Mouse (Mus musculus): ENCODE data around the gene Duoxa2. TPM values are rescaled to one million over a fixed set of nuclear protein-coding genes. Genes with fewer than 3 reads are reported as not detected.

Gene Duoxa2
- total RNA-seq, 2 experiments from 2014 or later, result not detected

DNA sequence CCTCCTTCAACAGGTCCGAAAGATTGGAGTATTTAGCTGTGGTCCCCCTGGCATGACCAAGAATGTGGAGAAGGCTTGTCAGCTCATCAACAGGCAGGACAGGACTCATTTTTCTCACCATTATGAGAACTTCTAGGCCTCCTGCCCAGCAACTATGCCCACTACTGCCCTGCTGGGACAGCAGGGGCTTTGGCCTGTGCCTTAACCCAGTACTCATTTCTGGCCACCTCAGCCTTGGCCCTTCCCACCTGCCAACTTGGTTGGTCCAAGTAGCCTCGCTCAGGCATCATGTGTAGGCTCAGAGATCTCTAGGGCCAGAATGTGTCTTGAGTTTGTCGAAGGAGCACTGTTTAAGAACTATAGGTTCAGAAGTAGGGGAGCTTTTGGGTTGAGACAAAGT is 48.6 kb downstream of the Duoxa2 start:
- intact Hi-C loops (cut with DNase I), result no loop called here
- no peak for DNase-seq (ENCODE audit: low spot score in 2 of 2)

DNA sequence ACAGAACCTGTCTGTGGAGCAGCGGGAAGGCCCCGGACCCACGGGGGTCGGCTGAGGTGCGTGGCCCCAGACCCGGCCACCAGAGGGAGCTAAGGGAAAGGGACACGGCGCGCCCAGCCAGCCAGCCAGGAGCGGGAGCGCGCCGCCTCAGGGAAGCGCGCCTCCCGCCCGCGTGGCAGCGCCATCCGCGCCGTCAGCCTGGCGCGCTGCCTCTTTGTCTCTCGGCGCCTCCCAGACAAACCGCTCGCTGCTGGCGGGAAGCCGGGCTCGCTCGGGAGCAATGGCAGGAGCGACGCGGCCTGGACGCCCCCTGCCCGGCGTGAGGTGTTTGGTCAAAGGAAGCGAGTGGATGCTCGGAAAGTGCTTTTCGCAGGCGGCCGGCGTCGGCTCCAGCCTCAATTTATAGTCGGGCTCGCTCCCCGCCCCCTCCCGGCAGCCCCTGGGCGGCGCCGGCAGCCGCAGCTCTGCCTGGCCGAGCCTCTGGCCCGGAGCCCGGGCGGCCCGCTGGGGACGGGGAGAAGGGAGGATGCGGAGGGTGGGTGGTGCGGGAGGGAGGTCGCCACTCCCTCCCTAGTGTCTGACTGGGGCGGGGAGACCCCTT is 49.9 kb downstream of the Duoxa2 start:
- intact Hi-C loops (cut with DNase I), result loop anchor here (2.0 kb wide), 1 partner anchor 20 kb away; the partner anchor contains the start of gene Shf
- DNase-seq (ENCODE audit: low spot score in 2 of 2), result peak; percentile 87 to 88

DNA sequence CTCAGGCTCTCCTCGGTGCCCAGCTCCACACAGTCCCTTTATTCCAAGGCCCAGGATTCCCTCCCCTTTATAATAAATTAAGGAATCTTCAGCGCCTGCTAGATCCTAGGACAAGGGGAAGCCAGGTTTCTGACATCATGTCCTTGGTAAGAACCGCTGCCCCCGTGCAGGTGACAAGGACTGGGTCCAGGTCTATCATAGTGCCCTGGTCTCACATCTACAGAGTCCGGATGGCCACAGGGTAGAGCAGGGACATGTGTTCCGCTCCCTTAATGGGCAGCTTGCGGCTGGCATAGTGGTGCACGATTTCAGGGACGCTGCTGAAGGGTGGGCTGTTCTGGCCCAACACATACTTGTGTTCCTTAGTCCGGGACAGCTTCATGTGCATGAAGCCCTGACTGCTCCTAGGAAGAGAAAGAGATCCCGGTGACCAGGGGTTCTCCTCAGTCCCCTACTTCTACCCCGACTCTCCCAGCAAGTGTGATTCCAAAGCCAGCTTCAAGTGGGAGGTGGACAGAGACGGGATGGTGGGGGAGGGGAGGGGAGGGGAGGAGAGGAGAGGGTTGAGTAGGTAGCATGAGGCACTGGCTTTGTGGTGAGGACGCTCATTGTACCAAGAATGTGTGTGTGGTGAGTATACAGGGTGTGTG is 50.6 kb downstream of the Duoxa2 start:
- peak; percentile 36 to 54 for DNase-seq (ENCODE audit: low spot score in 2 of 2)
- intact Hi-C loops (cut with DNase I), result loop anchor here (2.0 kb wide), 1 partner anchor 20 kb away; the partner anchor contains the start of gene Shf

DNA sequence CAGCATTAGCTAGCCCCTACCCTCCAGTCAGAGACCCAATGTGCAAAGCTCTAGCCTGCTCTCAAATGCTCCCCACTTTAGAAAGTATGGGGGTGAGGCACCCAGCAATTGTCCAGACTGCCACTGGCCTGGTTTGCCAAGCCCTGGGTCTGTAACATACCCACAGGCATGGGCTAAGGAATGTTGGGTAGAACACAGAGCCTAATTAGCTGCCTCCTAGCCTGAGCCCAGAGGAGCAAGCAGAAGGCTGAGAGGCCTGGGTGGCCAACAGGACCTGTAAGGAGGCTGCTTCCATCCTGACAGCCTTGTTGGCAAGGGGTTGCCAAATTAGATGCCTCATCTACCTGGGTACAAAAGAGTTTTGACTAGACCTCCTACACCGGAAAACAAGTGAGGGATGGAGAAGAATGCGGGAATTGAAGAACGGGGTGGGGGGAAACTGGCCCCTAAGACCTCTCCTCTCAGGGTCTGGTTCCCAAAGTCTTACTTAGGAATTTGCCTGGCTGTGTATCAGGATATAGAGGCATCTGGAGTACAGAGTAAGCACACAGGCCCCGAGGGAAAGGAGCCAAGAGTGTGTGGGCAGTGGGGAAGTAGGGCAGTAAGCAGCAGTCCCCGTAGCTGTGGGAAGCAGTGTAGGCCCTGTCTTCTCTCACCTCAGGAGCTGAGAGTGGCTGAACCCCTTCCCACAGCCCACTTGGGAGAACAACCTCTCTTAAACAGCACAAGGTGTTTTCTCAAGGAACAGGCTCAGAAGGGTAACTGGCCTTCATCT is 52.6 kb downstream of the Duoxa2 start:
- intact Hi-C loops (cut with DNase I), result no loop called here
- peak; percentile 67 to 81 for DNase-seq (ENCODE audit: low spot score in 2 of 2)

DNA sequence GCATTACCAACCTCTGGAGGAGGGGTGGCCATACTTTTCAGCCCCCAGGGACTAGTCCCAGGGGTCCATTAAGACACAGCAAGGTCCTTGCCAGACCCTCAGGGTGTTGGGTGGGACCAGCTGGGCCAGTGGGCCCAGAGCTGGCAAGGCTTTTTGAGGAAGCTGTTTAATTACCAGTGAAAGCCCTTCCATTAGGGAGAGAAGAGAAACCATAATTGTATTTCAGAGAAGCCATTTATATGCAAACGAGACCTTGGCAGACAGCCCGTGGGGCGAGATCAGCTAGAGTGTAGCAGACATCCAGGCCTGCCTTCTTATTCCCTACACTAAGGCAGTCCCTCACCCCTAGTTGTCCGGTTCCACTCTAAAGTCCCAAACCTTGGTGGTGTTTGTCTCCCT is 53.2 kb downstream of the Duoxa2 start:
- intact Hi-C loops (cut with DNase I), result no loop called here

More for the DNA sequence above, 53.2 kb downstream of the Duoxa2 start:
- DNase-seq (ENCODE audit: low spot score in 2 of 2), result peak; percentile 73 to 80

Other genes with a start within 250 kb of the Duoxa2 start
- 10 to 100 TPM; 16.9 to 19.7 TPM for gene Spg11, start 180.5 kb upstream of the Duoxa2 start, total RNA-seq (2021)
- 10 to 100 TPM; 80.6 to 91.8 TPM for gene B2m, start 151.2 kb upstream of the Duoxa2 start, total RNA-seq (2021)
- gene Trim69, start 138.2 kb upstream of the Duoxa2 start, total RNA-seq (2021), result not detected
- gene Patl2, start 112.7 kb upstream of the Duoxa2 start, total RNA-seq (2021), result under 1 TPM in 1 of 2 experiments, not detected in 1; 0.13 TPM
- gene Terb2, start 112.6 kb upstream of the Duoxa2 start, total RNA-seq (2021), result not detected
- 10 to 100 TPM; 11.9 to 14.4 TPM for gene Sord, start 64.2 kb upstream of the Duoxa2 start, total RNA-seq (2021)
- gene Duox2, start 451 bp upstream of the Duoxa2 start, total RNA-seq (2021), result under 1 TPM in 1 of 2 experiments, not detected in 1; 0.09 TPM
- gene Duoxa1, start 14.8 kb downstream of the Duoxa2 start, total RNA-seq (2021), result not detected
- under 1 TPM; 0.07 to 0.15 TPM for gene Duox1, start 16.8 kb downstream of the Duoxa2 start, total RNA-seq (2021)
- 10 to 100 TPM; 75.3 to 77.1 TPM for gene Shf, start 70.3 kb downstream of the Duoxa2 start, total RNA-seq (2021)
- gene Slc28a2, start 127.6 kb downstream of the Duoxa2 start, total RNA-seq (2021), result not detected
- not detected for gene Gm14085, start 186.0 kb downstream of the Duoxa2 start, total RNA-seq (2021)

All from left cerebral cortex, postnatal 14 days (tissue).